9 mouse cellular contexts compared by ENCODE assay signal in genomic region chr9:15034546-15035273, GRCm38 (mm10). TPM values are rescaled to one million over a fixed set of nuclear protein-coding genes. Genes with fewer than 3 reads are reported as not detected.
A peak's percentile ranks its signal among the peaks of the same experiment; 100 is the strongest.
DNase-seq lines count a peak whose midpoint lies in the region; ATAC-seq and TF ChIP-seq lines count a peak whose summit lies in the region.
"Had no signal": no experiment of that assay in that cellular context is flagged by ENCODE, and none has a peak within 500 bp of the region (broad histone marks: within the 10 kb centered on the region; RNA-seq: fewer than 3 reads in every experiment).

No protein-coding gene starts in this region.

- H3K9ac ChIP-seq in hindbrain, postnatal 0 days (replicated peaks; ENCODE audit: low read length): no peak overlapping the region

- TF ChIP-seq POLR2A in kidney, adult 2 months (IDR thresholded peaks at IDR 0.05; ENCODE audit: low read depth, low read length): no peak

- no peaks in the 10 kb centered on the region for H3K4me1 ChIP-seq in kidney, adult 2 months (ENCODE audit: control insufficient read depth, insufficient read depth, low read length)
- H3K4me1 ChIP-seq in hindbrain, postnatal 0 days (ENCODE audit: insufficient read depth, low read length): 0 out of 2 replicates have a peak, but pooled peaks cover 3% of the 10 kb centered on the region

- H3K4me3 ChIP-seq in kidney, adult 2 months (ENCODE audit: insufficient read depth, low read depth, low read length): no peak overlapping the region
- no peak overlapping the region for H3K4me3 ChIP-seq in hindbrain, postnatal 0 days (ENCODE audit: low read length)

- H3K36me3 ChIP-seq in kidney, adult 2 months (ENCODE audit: control insufficient read depth, insufficient read depth, low read length): no peaks in the 10 kb centered on the region
- H3K36me3 ChIP-seq in hindbrain, postnatal 0 days (ENCODE audit: insufficient read depth, low read length): no peaks in the 10 kb centered on the region

- no peak for TF ChIP-seq CTCF in kidney, adult 2 months (conservative IDR thresholded peaks at IDR 0.05; ENCODE audit: insufficient read depth, insufficient read length, low read depth, low read length)
- no peak for TF ChIP-seq CTCF in hindbrain, postnatal 0 days (IDR thresholded peaks at IDR 0.05; ENCODE audit: low read depth)

- peak; percentile 25 for DNase-seq in gastrocnemius, postnatal 14 days
- no peak for DNase-seq in gastrocnemius, postnatal 10 days
- peak; percentile 62 for DNase-seq in T-cell, adult 2 months (ENCODE audit: low spot score)
- DNase-seq in kidney, adult 2 months: peak; percentile 24
- DNase-seq in layer of hippocampus, adult 11-12 months (ENCODE audit: low spot score): no peak
- no peak for DNase-seq in hindbrain, postnatal 0 days (ENCODE audit: low spot score)
- DNase-seq in MN1 (ENCODE audit: low spot score): no peak
- DNase-seq: left cerebral cortex, postnatal 4 days had no signal

- no peaks in the 10 kb centered on the region for H3K9me3 ChIP-seq in hindbrain, postnatal 0 days (ENCODE audit: low read length)

- no peak overlapping the region for H3K27ac ChIP-seq in kidney, adult 2 months (ENCODE audit: insufficient read depth, low read depth, low read length)
- H3K27ac ChIP-seq in hindbrain, postnatal 0 days: no peak overlapping the region

- H3K4me2 ChIP-seq in hindbrain, postnatal 0 days (ENCODE audit: low read depth, low read length): no peak overlapping the region

- 60% methylated on average over 7 of the region's 7 CpGs for WGBS in kidney, adult 2 months
- 85% methylated on average over 7 of the region's 7 CpGs for WGBS in hindbrain, postnatal 0 days

- 0 out of 2 replicates have a peak, but pooled peaks have one; percentile 16 for ATAC-seq in monocyte, adult 5-6 weeks (replicated peaks; ENCODE audit: insufficient number of reproducible peaks, low FRiP score, low TSS enrichment, poor library complexity, severe bottlenecking)
- no peak for ATAC-seq in hindbrain, postnatal 0 days

- intact Hi-C loops in gastrocnemius, postnatal 14 days (cut with DNase I; ENCODE audit: low total_unique reads): no loop called here

- no peaks in the 10 kb centered on the region for H3K27me3 ChIP-seq in kidney, adult 2 months (replicated peaks; ENCODE audit: control insufficient read depth, insufficient read depth, low read length)
- no peaks in the 10 kb centered on the region for H3K27me3 ChIP-seq in hindbrain, postnatal 0 days (ENCODE audit: insufficient read depth, low read length)

RNA-seq across cellular contexts. Expression of gene Panx1, which starts 10.6 kb away (rescaled TPM):
- 10 to 100 TPM; 18.6 to 43.0 TPM for total RNA-seq in gastrocnemius, postnatal 14 days (2021)
- total RNA-seq in gastrocnemius, postnatal 10 days (2021): 10 to 100 TPM; 28.9 to 40.4 TPM
- 4.4 and 7.3 TPM in 2 replicates for polyA plus RNA-seq in kidney, adult 2 months (2012; rRNA removed)
- total RNA-seq in monocyte, adult 5-6 weeks (2017): 11.4 to 38.4 TPM (median 34.9 TPM) in 3 replicates
- total RNA-seq in hindbrain, postnatal 0 days (2014; rRNA removed): 95.0 and 120 TPM in 2 replicates
- 115 and 120 TPM in 2 replicates for polyA plus RNA-seq in hindbrain, postnatal 0 days (2015; fragmentation: Nextera tagmentation; extraction: Ambion mirVana)

Comparison
In these comparisons a context has a peak if more than half of its experiments do, and no peak if none do; other contexts are left out.
1. DNase-seq: peak in gastrocnemius, postnatal 14 days (single experiment), T-cell, adult 2 months (single experiment) and kidney, adult 2 months (single experiment); none in gastrocnemius, postnatal 10 days (single experiment), layer of hippocampus, adult 11-12 months (single experiment), hindbrain, postnatal 0 days (single experiment) and MN1 (single experiment).